Mouse (Mus musculus) thymus, adult 2 months (tissue): ENCODE measurements around the gene Elobl. TPM values are rescaled to one million over a fixed set of nuclear protein-coding genes. Genes with fewer than 3 reads are reported as not detected.

Experiments
- DNase-seq: peaks from one replicate; pipeline ENCODE4 v3.0.0; 2021
- H3K27ac ChIP-seq: fragments of 200-500 bp; 2 replicates; pipeline ENCODE4 v1.5.1; 2012; ENCODE audit warnings: low read length, control low read depth; ENCODE audit not compliant: control insufficient read depth, insufficient read depth
- H3K27me3 ChIP-seq: fragments of 200-500 bp; 2 replicates; pipeline ENCODE4 v1.6.1; 2012; ENCODE audit warnings: mild to moderate bottlenecking, low read length, moderate library complexity, mixed read lengths; ENCODE audit not compliant: control insufficient read depth, insufficient read depth
- H3K36me3 ChIP-seq: fragments of 200-500 bp; 2 replicates; pipeline ENCODE4 v1.6.1; 2012; ENCODE audit warnings: mild to moderate bottlenecking, low read length, moderate library complexity; ENCODE audit not compliant: control insufficient read depth, insufficient read depth
- H3K4me1 ChIP-seq: fragments of 200-500 bp; replicated peaks from 2 replicates; pipeline ENCODE4 v1.6.1; 2012; ENCODE audit warnings: low read length; ENCODE audit not compliant: control insufficient read depth, insufficient read depth
- H3K4me3 ChIP-seq: fragments of 200-500 bp; 2 replicates; pipeline ENCODE4 v1.5.1; 2012; ENCODE audit warnings: mild to moderate bottlenecking, low read length, control low read depth, moderate library complexity; ENCODE audit not compliant: control insufficient read depth, insufficient read depth
- CTCF ChIP-seq: fragments of 200-500 bp; IDR thresholded peaks from 2 replicates; pipeline ENCODE4 v1.5.1; 2012; ENCODE audit warnings: mild to moderate bottlenecking, control low read depth, low read length, moderate library complexity, borderline replicate concordance; ENCODE audit not compliant: control insufficient read depth, poor library complexity, insufficient read depth; ENCODE audit errors: extremely low read depth
- POLR2A ChIP-seq: fragments of 200-500 bp; IDR thresholded peaks from 2 replicates; pipeline ENCODE4 v1.6.1; 2012; ENCODE audit warnings: mild to moderate bottlenecking, low read length, control low read depth, moderate library complexity; ENCODE audit not compliant: control insufficient read depth, poor library complexity, insufficient read depth; ENCODE audit errors: extremely low read depth
- WGBS: fragments of 180-500 bp; shearing (Covaris S2); methylation state at CpG from one replicate; pipeline ENCODE4 v1.1.7; 2018; 5-methylcytosine and 5-hydroxymethylcytosine counted together
- polyA plus RNA-seq: library from polyadenylated mRNA; depleted of rRNA; stranded (reverse); fragments of >200 nt; gene quantifications from 2 replicates; pipeline ENCODE4 v1.2.3, GENCODE M21; 2012; rRNA removed

The Elobl gene
- polyA plus RNA-seq, 1 experiment, result 0.51 TPM

DNA sequence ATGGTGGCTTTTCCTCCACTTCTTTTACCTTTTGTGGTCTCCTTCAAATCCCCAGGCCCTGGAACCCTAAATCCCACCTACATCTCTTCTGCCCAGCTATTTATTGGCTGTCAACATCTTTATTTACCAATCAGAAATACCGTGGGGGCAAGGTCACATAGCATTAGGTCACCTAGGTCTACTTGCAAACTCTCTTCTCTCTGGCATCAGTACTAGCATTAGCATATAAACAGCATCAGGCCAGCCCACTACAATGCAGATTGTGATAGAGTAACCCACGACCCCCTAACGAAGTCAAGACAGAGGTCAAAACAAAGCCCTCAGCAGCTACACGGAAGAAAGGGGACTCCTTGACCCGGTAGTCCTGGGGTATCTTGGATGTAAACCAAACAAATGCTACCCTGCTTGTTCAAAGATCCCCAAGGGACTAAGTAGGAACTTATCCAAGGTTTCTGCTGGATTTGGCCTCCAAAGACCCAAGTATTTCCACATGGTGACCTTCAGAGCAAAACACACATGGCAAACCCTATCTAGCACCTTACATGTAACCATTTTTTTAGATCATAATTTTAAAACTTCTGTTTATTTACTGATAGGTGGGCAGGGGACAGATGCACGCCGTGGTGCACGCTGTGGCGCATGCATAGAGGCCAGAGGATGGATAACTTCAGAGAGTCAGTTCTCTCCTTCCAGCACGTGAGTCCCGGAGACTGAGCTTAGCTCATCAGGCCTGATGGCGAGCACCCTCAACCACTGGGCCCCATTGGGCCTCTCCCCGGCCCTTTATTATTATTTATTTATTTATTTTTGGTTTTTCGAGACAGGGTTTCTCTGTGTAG, 34.8 kb downstream of the Elobl start:
- no peak for DNase-seq
- Histone ChIP-seq H3K36me3 (no peaks in the 10 kb centered on the region), H3K4me1 (no peaks in the 10 kb centered on the region), H3K27ac (no peak overlapping the region), H3K27me3 (no peaks in the 10 kb centered on the region), H3K4me3 (no peak overlapping the region)
- 96% methylated on average over 14 of the region's 14 CpGs for WGBS
- TF ChIP-seq CTCF, result no peak

GRCm38 (mm10) chr11:88926566-88926965, 40.2 kb downstream of the Elobl start:
- whole genome bisulfite sequencing, result 92% methylated on average over 5 of the region's 5 CpGs

More at GRCm38 (mm10) chr11:88926566-88926965, 40.2 kb downstream of the Elobl start:
- Histone ChIP-seq H3K36me3 (no peaks in the 10 kb centered on the region), H3K27me3 (no peaks in the 10 kb centered on the region), H3K27ac (no peak overlapping the region), H3K4me3 (no peak overlapping the region), H3K4me1 (no peaks in the 10 kb centered on the region)
- no peak for TF ChIP-seq CTCF
- no peak for TF ChIP-seq POLR2A
- no peak for DNase-seq

Other genes with a start within 250 kb of the Elobl start
- 51.3 and 63.3 TPM in 2 replicates for gene Msi2, start 248.4 kb downstream of the Elobl start, polyA plus RNA-seq
- 33.6 and 41.3 TPM in 2 replicates for gene Akap1, start 102.3 kb downstream of the Elobl start, polyA plus RNA-seq
- 7.7 and 10.3 TPM in 2 replicates for gene Scpep1, start 11.5 kb downstream of the Elobl start, polyA plus RNA-seq
- 12.8 and 14.7 TPM in 2 replicates for gene Coil, start 3.3 kb upstream of the Elobl start, polyA plus RNA-seq
- 80.5 and 120 TPM in 2 replicates for gene Trim25, start 32.4 kb upstream of the Elobl start, polyA plus RNA-seq
- 81.2 and 84.0 TPM in 2 replicates for gene Dgke, start 99.9 kb upstream of the Elobl start, polyA plus RNA-seq
- 25.8 and 35.9 TPM in 2 replicates for gene Gm525, start 106.9 kb upstream of the Elobl start, polyA plus RNA-seq